Mouse (Mus musculus) liver, embryonic 16.5 days (tissue): ENCODE measurements around the gene Mrgprh. TPM values are rescaled to one million over a fixed set of nuclear protein-coding genes. Genes with fewer than 3 reads are reported as not detected.

ENCODE experiments used
- ATAC-seq: fragments of 200-750 bp; cut with Nextera tagmentation; 2 replicates; pipeline ENCODE4 v1.8.0; 2017; ENCODE audit warnings: low read depth, mild to moderate bottlenecking, moderate number of reproducible peaks, moderate library complexity
- H3K27ac ChIP-seq: fragments of 300-500 bp; sonication (generic); 2 replicates; pipeline ENCODE4 v1.5.1; 2014; ENCODE audit warnings: mild to moderate bottlenecking, low read length
- H3K27me3 ChIP-seq: fragments of 300-500 bp; sonication (generic); 2 replicates; pipeline ENCODE4 v1.6.1; 2014; ENCODE audit warnings: low read depth, low read length, mixed read lengths; ENCODE audit not compliant: control insufficient read depth, insufficient read depth
- H3K36me3 ChIP-seq: fragments of 300-500 bp; sonication (generic); 2 replicates; pipeline ENCODE4 v1.6.1; 2014; ENCODE audit warnings: mild to moderate bottlenecking; ENCODE audit not compliant: control insufficient read depth, insufficient read depth
- H3K4me1 ChIP-seq: fragments of 300-500 bp; sonication (generic); 2 replicates; pipeline ENCODE4 v1.6.1; 2014; ENCODE audit warnings: low read depth, low read length, mixed read lengths; ENCODE audit not compliant: control insufficient read depth
- H3K4me2 ChIP-seq: fragments of 300-500 bp; sonication (generic); 2 replicates; pipeline ENCODE4 v1.6.1; 2014; ENCODE audit warnings: low read depth, low read length, mixed read lengths
- H3K4me3 ChIP-seq: fragments of 300-500 bp; sonication (generic); 2 replicates; pipeline ENCODE4 v1.5.1; 2014; ENCODE audit warnings: low read depth, mild to moderate bottlenecking, low read length
- H3K9ac ChIP-seq: fragments of 300-500 bp; sonication (generic); 2 replicates; pipeline ENCODE4 v1.6.1; 2014; ENCODE audit warnings: low read depth, low read length
- H3K9me3 ChIP-seq: fragments of 300-500 bp; sonication (generic); replicated peaks from 2 replicates; pipeline ENCODE4 v1.6.1; 2016; ENCODE audit warnings: low read length; ENCODE audit not compliant: control insufficient read depth
- WGBS: fragments of 180-500 bp; shearing (Covaris S2); extraction: QIAGEN DNeasy Blood & Tissue Kit; methylation state at CpG from one replicate; pipeline ENCODE4 v1.1.7; 2014; ENCODE audit not compliant: insufficient replicate concordance; 5-methylcytosine and 5-hydroxymethylcytosine counted together
- polyA plus RNA-seq: library from polyadenylated mRNA; unstranded; fragments of >200 nt; fragmentation: Nextera tagmentation; extraction: Ambion mirVana; gene quantifications from 2 replicates; pipeline ENCODE4 v1.2.1, GENCODE M21; 2015

The Mrgprh gene
- polyA plus RNA-seq, 1 experiment from 2014 or later = not detected

- Histone ChIP-seq H3K9ac (no peak overlapping the region), H3K4me1 (no peaks in the 10 kb centered on the region), H3K27me3 (no peaks in the 10 kb centered on the region), H3K36me3 (no peaks in the 10 kb centered on the region), H3K9me3 (no peaks in the 10 kb centered on the region), H3K4me3 (no peak overlapping the region), H3K27ac (no peak overlapping the region), H3K4me2 (no peak overlapping the region)
- WGBS = 79% methylated on average over 4 of the region's 4 CpGs
- ATAC-seq = no peak
These were observed 31.3 kb upstream of the Mrgprh start for GRCm38 (mm10) chr17:12844540-12844939.

DNA sequence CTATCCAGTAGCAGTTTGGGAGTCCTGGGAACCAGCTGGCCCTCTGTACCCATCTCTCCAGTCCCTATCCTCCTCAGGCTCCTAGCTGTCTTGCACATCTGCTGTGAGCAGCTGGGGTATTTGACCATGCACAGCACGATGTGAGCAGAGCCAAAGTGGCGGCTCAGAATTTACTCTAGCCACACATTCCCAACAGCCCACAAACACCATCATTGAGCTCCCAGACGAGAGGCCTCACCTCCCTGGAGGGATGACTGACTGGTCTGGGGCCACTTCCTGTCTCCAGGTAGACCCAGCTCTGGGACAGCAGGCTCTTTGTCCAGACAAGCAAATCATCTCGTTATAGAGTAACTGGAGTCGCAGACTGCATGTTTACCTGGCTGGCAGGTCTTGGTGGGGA is 30.0 kb upstream of the Mrgprh start:
- H3K4me1 ChIP-seq = no peaks in the 10 kb centered on the region
- WGBS = 39% methylated on average over 5 of the region's 5 CpGs
- ATAC-seq = no peak
- no peak overlapping the region for H3K9ac ChIP-seq
- H3K36me3 ChIP-seq = no peaks in the 10 kb centered on the region
- H3K27ac ChIP-seq = no peak overlapping the region
- no peaks in the 10 kb centered on the region for H3K9me3 ChIP-seq
- no peaks in the 10 kb centered on the region for H3K27me3 ChIP-seq
- no peak overlapping the region for H3K4me3 ChIP-seq
- H3K4me2 ChIP-seq = no peak overlapping the region

GRCm38 (mm10) chr17:12846474-12846873 is 29.4 kb upstream of the Mrgprh start:
- Histone ChIP-seq H3K9me3 (no peaks in the 10 kb centered on the region), H3K9ac (no peak overlapping the region), H3K36me3 (no peaks in the 10 kb centered on the region), H3K4me3 (no peak overlapping the region), H3K4me1 (no peaks in the 10 kb centered on the region), H3K27me3 (no peaks in the 10 kb centered on the region), H3K27ac (no peak overlapping the region), H3K4me2 (no peak overlapping the region)
- no peak for ATAC-seq
- 55% methylated on average over 5 of the region's 5 CpGs for WGBS

DNA sequence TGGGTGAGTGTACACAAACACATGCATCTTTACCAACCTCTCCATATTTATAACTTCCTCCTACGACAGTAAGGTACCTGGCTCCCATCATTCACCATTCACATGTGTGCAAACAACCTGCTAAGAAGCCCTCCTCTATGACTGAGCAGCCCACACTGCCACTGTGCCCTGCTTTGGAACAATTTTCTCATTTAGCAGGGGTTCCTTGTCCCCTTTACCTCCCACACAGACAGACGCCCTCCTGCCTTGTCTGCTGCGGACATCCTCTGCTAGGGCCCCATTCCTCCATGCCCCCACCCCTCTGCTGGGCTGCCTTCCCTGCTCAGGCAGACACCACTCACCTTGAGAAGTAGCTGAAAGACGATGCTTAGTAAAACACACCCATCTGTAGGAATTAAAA is 28.1 kb upstream of the Mrgprh start:
- ATAC-seq = no peak
- WGBS = 55% methylated on average over 4 of the region's 4 CpGs
- Histone ChIP-seq H3K4me2 (no peak overlapping the region), H3K27ac (no peak overlapping the region), H3K36me3 (no peaks in the 10 kb centered on the region), H3K4me1 (no peaks in the 10 kb centered on the region), H3K9me3 (no peaks in the 10 kb centered on the region), H3K9ac (no peak overlapping the region), H3K27me3 (no peaks in the 10 kb centered on the region), H3K4me3 (no peak overlapping the region)

- no peaks in the 10 kb centered on the region for H3K27me3 ChIP-seq
- ATAC-seq = no peak
- no peak overlapping the region for H3K4me2 ChIP-seq
- H3K4me3 ChIP-seq = no peak overlapping the region
- WGBS = 66% methylated on average over 8 of the region's 8 CpGs
- H3K9ac ChIP-seq = no peak overlapping the region
- H3K4me1 ChIP-seq = no peaks in the 10 kb centered on the region
- no peak overlapping the region for H3K27ac ChIP-seq
- no peaks in the 10 kb centered on the region for H3K36me3 ChIP-seq
- no peaks in the 10 kb centered on the region for H3K9me3 ChIP-seq
These were observed 26.0 kb upstream of the Mrgprh start for GRCm38 (mm10) chr17:12849778-12850382.

GRCm38 (mm10) chr17:12851689-12852088 is 24.1 kb upstream of the Mrgprh start:
- Histone ChIP-seq H3K27me3 (no peaks in the 10 kb centered on the region), H3K4me2 (no peak overlapping the region), H3K4me1 (no peaks in the 10 kb centered on the region), H3K9ac (no peak overlapping the region), H3K36me3 (no peaks in the 10 kb centered on the region), H3K4me3 (no peak overlapping the region), H3K27ac (no peak overlapping the region), H3K9me3 (no peaks in the 10 kb centered on the region)
- no peak for ATAC-seq
- 56% methylated on average over 11 of the region's 11 CpGs for WGBS

GRCm38 (mm10) chr17:12853821-12854220 is 22.0 kb upstream of the Mrgprh start:
- no peak for ATAC-seq
- Histone ChIP-seq H3K4me2 (no peak overlapping the region), H3K27ac (no peak overlapping the region), H3K4me3 (no peak overlapping the region), H3K36me3 (no peaks in the 10 kb centered on the region), H3K27me3 (no peaks in the 10 kb centered on the region), H3K4me1 (no peaks in the 10 kb centered on the region), H3K9ac (no peak overlapping the region), H3K9me3 (no peaks in the 10 kb centered on the region)
- WGBS = 59% methylated on average over 2 of the region's 2 CpGs

DNA sequence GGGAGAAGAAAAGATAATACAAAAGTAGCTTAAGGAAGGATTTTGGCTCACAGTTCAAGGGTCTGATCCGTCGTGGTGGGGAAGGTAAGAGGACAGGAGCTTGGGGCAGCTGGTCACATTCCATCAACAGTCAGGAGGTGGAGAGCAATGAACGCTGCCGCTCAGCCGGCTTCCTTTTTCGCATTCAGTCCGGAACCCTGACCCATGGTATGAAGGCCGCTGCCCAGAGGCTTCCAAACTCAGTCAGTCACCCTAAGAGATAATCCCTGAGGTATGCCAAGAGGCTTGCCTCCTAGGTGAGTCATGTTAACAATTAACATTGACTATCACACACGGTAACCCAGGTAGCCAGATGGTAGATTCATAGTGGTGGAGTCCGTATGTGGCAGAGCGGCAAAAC is 21.4 kb upstream of the Mrgprh start:
- Histone ChIP-seq H3K27ac (no peak overlapping the region), H3K4me3 (no peak overlapping the region), H3K27me3 (no peaks in the 10 kb centered on the region), H3K4me1 (no peaks in the 10 kb centered on the region), H3K36me3 (no peaks in the 10 kb centered on the region), H3K4me2 (no peak overlapping the region), H3K9ac (no peak overlapping the region), H3K9me3 (no peaks in the 10 kb centered on the region)
- WGBS = 86% methylated on average over 11 of the region's 11 CpGs
- ATAC-seq = no peak

DNA sequence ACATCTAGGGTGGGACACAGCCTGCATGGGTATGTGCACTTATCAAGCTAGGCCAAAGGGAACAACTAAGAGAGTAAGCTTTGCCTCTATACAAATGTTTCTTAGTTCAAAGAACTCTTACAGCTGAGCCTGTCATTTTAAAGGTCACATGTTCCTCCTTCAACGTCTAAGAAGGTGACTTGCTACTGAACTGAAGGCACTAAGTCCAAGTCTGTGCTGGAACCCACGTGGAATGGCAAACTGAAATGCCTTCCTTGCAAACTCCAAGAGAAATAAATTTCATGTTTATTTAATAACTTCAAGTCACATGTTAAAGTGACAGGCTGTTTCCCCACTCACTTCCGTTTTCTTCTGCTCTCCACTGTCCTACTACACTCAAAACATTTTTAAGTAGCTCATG is 18.4 kb upstream of the Mrgprh start:
- 34% methylated on average over 3 of the region's 3 CpGs for WGBS
- no peak for ATAC-seq
- H3K4me2 ChIP-seq = no peak overlapping the region
- no peak overlapping the region for H3K27ac ChIP-seq
- H3K4me1 ChIP-seq = no peaks in the 10 kb centered on the region
- H3K4me3 ChIP-seq = no peak overlapping the region
- no peaks in the 10 kb centered on the region for H3K9me3 ChIP-seq
- H3K9ac ChIP-seq = no peak overlapping the region
- no peaks in the 10 kb centered on the region for H3K27me3 ChIP-seq
- H3K36me3 ChIP-seq = no peaks in the 10 kb centered on the region
